Mouse (Mus musculus) layer of hippocampus, adult 9-10 months (tissue): ENCODE measurements around the gene Dpagt1.
A peak's percentile ranks its signal among the peaks of the same experiment; 100 is the strongest.
"Not testable (repeated sequence)": the region's sequence is repeated elsewhere in the genome, so short reads cannot be mapped to it uniquely, and the experiment has no call there.

ENCODE experiments used
- DNase-seq: peaks from one replicate; pipeline ENCODE4 v3.0.0; 2022; ENCODE audit warnings: low spot score

Gene Dpagt1

DNA sequence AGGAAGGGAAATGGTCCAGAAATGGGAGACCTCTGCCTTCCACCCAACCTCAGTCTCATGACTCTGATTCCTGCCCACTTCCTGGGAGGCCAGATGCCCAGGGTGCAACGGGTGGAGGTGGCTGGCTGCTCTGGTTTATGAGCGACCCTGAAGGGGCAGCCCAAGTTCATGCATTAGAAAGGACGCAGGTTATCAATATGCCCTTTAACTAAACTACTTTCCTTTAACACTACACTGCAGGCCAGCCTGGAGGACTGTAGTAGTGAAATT is 7.1 kb upstream of the Dpagt1 start:
- no peak for DNase-seq

- no peak for DNase-seq
Measured at GRCm38 (mm10) chr9:44319105-44319886, 6.5 kb upstream of the Dpagt1 start.

GRCm38 (mm10) chr9:44319887-44320798 is 5.7 kb upstream of the Dpagt1 start, which contains the start of gene C2cd2l:
Gene C2cd2l (minus strand): TSS chr9:44320285.
- peak; percentile 84 for DNase-seq

DNA sequence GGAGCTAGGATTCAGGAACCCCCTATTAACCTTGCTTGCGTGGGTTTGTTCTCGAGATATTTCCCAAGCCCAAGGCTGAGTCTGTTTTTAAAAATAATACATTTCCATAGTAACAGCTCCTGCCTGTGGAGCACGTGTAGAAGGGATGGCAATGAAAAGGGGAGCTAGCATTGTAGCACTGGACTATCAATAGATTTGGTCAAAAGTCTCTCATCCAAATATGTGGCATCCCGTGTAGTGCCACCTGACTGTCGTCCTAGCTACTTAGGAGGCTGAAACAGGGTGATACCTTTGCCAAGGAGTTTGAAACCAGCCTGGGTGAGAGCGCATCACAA is 5.1 kb upstream of the Dpagt1 start:
- DNase-seq, result peak; percentile 47

- not testable (repeated sequence) for DNase-seq
Measured at GRCm38 (mm10) chr9:44323656-44324055, 2.2 kb upstream of the Dpagt1 start.

GRCm38 (mm10) chr9:44324147-44324546 is 1.7 kb upstream of the Dpagt1 start:
- DNase-seq, result no peak

GRCm38 (mm10) chr9:44325032-44325767 is 619 bp upstream of the Dpagt1 start:
- DNase-seq, result not testable (repeated sequence)

GRCm38 (mm10) chr9:44326371-44327063 is 698 bp downstream of the Dpagt1 start:
- peak; percentile 78 for DNase-seq

DNA sequence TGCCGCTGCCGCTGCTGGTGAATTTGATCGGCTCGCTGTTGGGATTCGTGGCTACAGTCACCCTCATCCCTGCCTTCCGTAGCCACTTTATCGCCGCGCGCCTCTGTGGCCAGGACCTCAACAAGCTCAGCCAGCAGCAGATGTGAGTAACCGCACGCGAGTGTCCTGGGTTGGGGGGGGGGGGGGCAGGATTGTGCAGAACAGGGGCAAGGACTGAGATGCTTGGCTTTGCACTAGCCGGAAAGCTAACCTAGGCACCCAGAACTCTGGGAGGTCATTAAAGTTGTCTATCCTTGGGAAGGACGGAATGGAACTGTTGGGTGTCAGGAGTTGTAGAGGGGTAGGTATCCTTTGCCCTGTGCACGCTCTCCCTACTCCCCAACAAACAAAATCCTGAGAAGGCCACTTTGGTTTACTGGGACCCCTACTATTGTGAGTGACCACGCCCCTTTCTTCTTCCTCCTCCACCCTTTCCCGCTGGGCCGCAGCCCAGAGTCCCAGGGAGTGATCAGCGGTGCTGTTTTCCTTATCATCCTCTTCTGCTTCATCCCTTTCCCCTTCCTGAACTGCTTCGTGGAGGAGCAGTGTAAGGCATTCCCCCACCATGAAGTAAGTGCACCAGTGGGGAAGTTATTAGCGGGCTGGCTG is 1.4 kb downstream of the Dpagt1 start:
- no peak for DNase-seq

DNA sequence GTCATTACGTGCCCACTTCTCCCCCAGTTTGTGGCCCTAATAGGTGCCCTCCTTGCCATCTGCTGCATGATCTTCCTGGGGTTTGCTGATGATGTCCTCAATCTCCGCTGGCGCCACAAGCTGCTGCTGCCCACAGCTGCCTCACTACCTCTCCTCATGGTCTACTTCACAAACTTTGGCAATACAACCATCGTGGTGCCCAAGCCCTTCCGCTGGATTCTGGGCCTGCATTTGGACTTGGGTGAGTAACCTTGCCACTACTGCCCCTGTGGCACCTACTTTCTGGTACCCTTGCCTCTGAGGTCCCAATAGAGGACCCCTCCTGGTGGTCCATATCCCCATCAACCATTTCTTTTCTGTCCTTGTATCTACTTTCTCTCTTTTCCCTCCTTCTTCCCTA is 2.1 kb downstream of the Dpagt1 start:
- no peak for DNase-seq

GRCm38 (mm10) chr9:44330736-44331135 is 4.9 kb downstream of the Dpagt1 start:
- no peak for DNase-seq

GRCm38 (mm10) chr9:44332918-44333638 is 7.3 kb downstream of the Dpagt1 start:
- no peak for DNase-seq

GRCm38 (mm10) chr9:44334396-44335330 is 8.8 kb downstream of the Dpagt1 start, which contains the start of gene H2afx:
Gene H2afx (plus strand): TSS chr9:44334694.
- DNase-seq, result peak; percentile 99

DNA sequence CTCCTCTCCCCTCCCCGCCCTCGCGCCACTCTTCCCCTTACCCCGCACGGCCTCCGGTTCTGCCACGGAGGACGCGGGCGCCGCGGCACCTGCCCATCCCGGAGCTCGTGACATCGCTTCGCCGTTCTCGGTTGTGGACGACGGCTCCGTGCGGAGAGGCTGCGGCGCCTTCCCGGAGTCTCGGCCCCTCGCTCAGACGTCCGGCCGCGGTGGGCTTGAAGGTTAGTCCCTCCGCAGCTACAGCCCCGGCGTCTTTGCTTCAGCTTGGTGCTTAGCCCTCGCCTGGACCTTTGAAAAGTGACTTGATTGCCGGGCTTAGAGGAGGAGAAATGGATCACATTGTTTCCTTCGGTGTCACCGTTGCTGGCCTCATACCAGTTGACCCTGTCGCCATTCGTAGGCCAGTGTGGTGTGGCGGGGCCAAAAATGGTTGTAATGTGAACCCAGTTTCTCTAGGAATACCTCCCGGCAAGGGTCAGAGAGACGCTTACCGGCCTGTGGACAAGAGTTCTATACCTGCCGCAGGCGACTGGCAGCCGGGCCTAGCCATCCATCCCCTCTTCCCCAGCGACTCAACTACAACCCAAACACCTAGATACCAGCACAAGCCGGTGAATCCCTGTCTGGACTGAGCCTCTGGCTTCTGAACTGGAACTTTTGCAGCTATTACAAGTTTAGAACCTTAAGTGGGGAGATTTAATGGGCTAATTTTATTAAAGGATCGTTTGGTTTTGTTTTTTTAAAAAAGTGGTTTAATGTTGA is 9.7 kb downstream of the Dpagt1 start:
- no peak for DNase-seq

- DNase-seq, result no peak
Measured at GRCm38 (mm10) chr9:44336093-44336406, 10.2 kb downstream of the Dpagt1 start.

GRCm38 (mm10) chr9:44336513-44336912 is 10.7 kb downstream of the Dpagt1 start:
- not testable (repeated sequence) for DNase-seq

- no peak for DNase-seq
Measured at GRCm38 (mm10) chr9:44336964-44337363, 11.1 kb downstream of the Dpagt1 start.

DNA sequence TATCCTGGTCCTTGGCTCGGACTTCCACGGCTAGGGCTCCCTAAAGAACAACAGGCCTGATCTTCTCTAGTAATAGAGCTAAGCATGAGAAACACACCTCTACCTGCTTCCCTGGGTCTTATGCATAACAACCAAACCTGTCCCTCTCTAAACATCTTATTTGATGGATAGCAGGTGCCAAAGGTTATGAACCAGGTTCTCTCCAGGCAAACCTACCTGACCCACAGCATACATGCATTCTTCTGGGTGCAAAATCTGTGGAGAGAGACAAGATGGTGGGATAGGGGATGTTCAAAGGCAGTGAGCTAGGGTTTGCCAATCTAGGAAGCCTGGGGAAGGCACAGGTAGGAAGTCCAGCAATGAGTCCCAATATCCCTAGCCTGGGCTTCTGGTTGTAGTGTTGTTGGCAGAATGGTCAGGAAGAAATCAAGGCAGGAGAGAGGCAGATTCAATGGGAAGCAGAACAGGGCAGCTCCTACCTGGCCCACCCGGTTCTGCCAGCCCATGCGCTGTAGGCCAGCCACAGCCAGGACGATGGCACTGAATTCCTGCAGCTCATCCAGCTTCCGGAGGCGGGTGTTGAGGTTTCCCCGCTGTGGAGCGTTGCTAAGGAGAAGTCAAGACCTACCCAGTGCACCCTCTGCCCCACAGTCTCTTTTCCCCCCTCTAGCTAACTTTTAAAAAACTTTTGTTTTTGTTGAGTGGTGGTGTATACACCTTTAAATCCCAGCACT is 11.8 kb downstream of the Dpagt1 start:
- no peak for DNase-seq
